Mouse (Mus musculus): Measurements from ENCODE around the gene Kifc5b.
"Not testable (repeated sequence)": the region's sequence is repeated elsewhere in the genome, so short reads cannot be mapped to it uniquely, and the experiment has no call there.

The Kifc5b gene

DNA sequence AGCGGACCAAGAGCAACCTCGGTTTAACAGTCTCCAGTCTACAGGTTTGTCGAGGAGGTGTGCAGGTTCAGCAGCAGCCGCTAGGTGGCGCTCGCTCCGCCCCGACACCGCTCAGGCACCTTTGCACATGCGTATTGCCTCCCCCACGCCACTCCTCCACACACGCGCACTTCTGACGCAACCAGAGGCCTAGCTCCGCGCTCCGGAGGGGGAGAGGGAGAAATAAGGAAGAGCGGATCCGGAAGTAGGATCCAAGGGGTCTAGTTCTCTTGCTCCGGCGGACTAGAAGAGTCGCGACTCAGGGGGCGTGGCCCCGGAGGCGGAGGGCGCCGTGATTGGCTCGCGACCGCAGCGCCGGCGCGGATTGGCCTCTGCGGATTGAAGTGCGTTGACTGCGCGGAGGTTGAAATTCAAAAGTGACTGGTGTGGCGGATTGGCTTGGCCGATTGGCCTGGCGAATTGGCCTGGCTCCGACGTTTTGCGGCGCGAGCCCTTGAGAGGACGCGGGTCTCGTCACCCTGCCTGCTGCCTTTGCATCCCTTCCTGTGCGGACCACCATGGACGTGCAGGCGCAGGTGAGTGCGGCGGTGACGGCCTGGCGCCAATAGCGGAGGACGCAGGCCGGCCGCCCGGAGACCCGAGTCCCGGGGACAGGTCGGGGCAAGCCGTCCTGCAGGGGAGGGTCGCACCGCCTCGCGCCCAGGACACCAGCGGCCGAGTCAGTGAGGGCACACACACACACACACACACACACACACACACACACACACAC is at the start of gene Kifc5b:
Gene Kifc5b (plus strand): TSS at position 381 of the 772 bp plus-strand sequence.
- DNase-seq, result peak; percentile 100

DNA sequence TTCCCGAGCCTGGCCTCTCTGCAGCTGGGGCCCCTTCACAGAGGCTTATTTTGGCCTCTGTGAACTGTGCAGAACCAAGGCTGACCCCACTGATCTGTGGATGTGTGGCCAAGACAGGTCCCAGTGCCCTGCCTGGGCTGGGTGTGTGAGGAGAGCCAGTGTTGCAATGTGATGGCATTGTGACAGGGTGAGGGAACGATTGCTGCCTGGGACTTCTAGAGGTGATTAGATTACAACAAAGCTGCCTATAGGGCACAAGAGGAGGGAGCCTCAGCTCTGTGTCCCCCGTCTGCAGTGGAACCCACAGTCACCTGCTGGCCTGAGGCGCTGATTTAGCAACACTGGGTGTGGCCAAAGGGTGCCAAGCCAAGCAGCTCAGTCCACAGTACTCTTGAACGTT is 48.1 kb upstream of the Kifc5b start:
- DNase-seq, result no peak

DNA sequence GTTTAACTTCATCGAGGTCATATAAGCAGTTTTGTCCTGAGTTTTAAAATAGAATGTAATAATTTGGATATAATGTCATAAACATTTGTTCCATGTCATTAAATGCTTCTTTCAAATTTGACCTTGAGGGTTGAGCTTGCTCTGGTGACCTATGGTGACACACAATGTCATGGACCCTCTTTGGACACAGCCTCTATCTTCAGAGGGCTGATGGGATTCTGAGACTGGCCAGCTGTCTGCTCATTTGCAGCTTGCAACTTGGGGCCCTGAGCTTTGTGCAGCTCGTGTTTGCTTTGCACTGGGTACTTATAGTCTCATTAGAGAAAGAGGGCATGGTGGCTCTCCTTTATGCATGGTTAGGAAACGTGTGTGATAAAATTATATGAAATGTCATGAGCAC is 44.0 kb upstream of the Kifc5b start:
- DNase-seq, result no peak

DNA sequence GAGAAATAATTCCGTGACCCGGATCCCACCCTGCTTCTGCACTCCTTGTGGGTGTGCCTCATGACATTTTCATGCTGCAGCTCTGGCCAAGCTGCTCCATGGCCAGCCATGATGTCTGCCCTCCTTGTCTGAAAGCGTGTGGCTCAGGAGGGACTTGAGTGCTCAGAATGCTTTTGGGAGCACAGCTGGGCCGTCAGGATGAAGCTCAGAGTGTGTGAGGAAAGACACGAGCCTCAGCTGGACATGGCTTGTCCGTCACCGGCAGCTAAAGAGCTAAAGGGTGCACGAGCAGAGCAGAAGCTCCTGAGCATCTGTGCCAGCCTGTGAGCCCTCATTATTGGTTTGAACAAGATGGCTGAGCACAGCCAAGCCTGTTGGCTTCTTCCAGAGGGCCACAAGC is 43.4 kb upstream of the Kifc5b start:
- DNase-seq, result no peak

DNA sequence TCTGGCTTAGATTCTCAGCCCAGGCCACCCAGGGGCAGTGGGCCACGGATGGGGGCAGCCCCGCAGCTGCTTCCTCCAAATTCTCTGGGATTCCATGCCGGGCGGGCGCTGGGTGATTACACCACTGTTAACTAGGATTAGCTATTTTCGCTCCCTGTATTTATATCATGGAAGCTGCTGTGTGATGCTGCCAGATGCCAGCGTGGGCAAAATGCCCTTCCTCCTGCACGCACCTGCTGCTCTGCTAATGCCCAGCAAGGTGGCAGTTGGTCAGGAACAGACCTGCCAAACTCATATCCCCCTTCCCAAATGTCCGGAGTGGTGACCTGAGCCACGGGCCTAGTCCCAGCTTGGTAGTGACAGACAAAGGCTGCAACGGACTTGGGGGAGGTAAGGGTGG is 42.3 kb upstream of the Kifc5b start:
- no peak for DNase-seq

DNA sequence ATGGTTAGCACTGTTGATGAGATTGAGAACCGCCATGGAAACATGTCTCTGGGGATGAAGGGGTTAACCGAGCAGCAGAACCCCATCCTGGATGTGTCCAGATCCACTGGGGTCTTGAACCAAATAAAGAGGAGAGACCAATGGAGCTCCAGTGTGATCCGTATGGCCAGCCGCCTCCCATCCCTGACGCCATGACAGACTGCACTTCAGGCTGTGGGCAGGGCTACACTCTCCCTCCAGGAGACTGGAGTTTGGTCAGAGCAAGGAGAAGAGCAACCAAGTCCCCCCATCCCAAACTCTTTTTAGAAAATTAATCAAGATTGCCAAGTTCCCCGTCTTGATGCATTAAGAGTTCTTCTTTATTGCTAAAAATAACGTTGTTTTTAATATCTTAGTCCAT is 39.0 kb upstream of the Kifc5b start:
- DNase-seq, result no peak

DNA sequence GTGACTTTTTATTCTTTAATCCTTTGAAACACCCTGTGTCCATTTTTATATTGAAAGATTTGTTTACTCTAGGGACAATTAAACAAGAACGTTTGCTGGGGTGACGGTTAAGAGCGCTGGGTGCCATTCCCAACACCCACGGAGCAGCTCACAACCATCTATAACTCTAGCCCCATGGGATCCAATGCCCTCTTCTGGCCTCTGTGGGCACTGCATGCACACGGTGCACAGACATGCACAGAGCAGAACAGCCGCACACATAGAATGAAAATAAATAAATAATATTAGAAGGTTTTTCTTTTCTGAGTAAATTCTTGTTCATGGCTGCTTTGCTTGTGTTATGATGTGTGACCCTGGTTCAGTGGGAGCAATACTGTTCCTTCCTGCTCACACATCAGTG is 37.7 kb upstream of the Kifc5b start:
- DNase-seq, result no peak

DNA sequence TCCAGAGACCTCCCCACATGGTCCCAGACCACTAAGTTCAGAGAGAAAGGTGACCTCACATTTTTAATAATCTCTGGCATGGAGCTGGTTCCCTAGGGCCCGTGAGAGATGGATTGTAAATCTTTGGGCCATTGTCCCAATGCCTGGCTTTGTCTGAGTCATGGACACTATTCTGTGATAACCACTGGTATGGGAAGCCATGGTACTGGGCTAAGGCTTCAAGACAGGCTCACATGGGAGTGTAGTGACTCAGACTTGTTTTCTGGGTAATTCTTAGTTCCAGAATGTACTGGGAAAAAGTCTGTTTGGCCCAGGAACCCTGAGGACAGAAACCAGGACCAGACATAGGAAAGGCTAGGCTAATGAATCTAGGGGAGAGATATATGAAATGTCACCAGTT is 34.2 kb upstream of the Kifc5b start:
- DNase-seq, result no peak

DNA sequence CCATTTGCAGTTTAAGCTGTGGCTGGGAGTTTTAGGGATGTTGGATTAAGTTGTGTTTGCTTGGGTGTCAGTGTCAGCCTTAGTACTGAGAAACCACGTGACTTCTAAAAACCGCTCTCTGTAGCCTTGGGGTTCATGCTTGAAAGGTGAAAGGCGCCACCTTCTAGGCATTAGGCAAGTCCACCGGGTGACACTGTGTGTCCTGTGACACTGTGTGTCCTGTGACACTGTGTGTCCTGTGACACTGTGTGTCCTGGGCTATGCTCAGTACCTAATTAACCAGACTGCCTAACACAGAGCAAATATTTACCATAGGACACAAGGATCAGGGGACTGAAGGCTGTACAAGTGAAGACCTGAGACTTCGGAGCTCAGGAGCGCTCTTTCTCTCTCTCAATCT is 33.3 kb upstream of the Kifc5b start:
- no peak for DNase-seq

DNA sequence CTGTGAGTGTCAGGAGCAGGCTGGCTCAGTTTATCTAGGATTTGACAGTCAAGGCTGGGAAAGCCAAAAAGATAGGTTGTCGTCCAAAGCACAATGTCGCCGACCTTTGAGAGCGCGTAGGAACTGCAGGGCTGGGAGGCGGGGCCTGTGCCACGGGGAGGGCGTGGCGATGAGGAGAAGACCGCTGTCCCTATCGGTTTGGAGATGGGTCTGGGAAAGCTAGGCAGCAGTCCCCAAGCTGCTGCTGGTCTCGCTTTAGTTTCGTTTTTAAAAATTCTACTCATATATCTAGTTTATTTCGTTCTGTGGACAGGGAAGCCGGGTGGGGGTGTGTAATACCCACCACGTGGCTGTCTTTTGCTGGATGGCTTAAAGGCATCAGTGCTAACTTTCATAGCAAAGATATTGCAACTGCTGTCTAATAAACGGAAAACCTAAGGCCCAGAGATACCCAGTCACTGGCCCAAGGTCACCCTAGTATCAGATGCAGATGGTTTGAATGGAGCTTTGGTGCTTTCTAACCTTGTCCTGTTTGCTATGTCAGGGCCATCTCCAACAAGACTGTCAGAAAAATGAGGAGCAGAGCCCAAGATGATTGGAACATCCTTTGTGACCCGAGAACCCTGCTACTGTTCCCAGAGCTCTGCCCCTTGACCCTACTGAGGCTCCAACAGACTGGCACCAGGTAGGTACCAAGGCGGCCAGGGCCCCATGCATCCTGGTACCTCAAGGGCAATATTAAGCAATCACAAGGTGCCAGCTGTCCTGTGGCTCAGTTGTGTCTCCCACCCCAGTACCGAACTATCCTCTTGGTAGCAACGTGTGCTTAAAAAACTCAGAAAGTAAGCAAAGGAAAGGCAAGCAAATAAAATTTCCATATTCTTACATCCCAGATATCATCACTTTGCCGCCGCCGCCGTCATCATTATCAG is 31.6 kb upstream of the Kifc5b start:
- peak; percentile 85 for DNase-seq

DNA sequence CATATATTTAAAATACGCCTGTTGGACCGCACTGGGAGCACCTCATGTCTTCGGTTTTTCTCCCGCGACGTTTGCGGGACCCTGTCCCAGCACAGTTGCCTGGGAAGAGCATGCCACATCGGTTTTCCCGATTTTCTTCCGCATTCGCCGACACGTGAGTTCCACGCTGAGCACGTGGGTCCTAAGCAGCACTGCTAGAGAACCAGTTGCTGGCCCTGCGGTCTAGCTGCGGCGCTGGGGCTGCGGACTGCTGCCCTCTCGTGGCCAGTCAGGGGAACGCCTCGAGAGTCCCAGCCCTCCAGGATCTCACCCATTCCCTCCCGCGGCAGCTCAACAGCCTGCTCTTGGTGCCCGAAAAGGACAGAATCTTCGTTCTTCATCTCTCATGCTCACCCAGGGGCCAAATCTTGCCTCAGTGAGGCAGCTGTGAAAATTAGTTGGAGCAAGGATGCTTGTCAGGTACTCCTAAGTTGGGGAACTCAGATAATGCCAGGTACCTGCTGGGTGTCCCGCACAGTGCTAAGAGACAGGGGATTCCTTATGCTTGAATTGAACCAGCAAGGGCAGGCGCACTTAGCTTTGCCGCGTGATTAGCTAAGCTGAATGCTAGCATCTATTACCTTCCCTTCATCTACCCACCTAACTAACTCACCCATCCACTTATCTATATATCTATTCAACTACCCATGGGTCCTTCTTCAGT is 30.7 kb upstream of the Kifc5b start:
- peak; percentile 86 for DNase-seq

DNA sequence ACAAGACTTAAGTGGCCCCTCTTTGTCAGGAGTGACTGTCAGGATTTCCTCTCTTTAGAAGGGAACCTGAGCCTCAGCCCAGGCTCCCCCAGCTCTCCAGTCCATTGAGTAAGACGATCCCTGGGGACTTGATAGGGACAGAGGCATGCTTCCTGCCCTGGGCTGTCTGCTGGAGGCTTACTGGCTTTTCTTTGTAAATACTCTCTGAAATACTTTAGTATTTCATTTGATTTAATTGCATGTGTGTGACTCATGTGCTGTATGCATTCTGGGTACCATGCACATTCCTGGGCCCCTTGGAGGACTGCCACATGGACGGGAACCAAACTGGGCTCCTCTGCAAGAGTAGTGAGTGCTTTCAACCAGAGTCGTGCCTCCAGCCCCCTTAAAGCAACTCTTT is 29.0 kb upstream of the Kifc5b start:
- DNase-seq, result no peak

DNA sequence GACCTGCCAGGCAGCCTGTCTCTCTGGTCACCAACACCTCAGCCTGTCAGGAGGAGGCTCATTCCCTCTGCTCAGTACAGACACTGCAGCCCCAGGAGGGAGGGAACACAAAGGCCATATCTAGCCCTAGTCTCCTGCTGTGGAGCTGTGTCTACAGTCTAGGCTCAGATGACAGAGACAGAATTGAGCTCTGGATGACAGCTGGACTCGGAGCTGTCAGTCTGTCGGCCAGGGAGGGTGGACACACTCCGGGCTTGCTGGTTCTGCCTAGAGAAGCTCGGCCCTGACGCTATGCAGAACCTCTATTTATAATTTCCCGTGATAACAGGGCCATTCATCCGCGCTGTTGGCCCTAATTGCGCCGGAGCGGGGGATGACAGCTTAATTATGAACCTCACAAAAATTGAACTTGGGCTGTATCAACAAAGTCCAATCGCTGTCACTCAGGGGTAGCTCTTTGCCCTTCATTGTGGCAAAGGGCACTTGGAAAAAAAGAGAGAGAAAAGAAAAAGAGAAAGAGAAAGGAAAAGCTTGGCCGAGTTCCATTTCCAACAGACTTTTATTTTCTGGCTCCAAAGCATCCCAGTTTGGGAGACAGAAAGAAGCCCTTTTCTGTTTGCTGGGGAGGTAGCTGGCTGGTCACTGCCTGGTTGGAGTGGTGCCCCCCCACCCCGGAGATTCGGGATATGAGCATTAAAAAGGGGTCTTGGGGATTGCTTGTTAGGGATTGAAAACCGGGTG is 24.1 kb upstream of the Kifc5b start:
- no peak for DNase-seq

DNA sequence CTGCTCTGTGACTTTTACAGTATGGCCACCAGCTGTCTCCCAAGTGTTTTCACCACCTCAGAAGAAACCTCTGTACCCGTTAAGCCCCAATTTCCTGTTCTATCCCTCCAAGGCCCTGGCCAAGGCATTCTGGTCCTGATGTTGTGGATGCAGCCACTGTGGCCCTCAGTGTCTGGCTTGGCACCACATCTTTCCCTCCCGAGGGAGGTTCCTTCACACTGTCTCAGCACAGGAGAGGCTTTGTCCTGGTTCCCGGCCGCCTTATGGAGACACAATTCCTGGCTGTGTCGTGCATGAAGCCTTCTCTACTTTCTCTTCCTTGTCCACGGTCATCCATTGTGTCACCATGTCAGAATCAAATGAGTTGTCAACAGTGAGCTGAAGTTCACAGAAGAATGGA is 23.4 kb upstream of the Kifc5b start:
- DNase-seq, result no peak

DNA sequence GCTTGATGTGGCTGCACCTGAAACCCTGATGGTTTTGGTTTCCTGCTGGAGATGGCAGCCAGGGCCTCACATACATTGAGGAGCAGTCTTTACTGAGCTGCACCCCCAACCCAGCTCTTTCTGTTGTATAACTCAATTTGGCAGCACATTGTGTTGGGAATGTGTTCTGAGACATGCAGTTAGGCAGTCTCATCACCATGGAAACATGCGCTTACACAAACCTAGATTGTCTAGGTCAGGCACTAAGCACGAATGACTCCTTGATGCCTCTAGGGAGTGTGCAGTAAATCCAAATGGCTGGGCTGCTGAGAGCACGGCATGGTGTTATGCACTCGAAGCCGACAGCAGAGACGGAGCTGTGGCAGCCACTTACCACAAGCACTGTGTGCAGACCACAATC is 22.5 kb upstream of the Kifc5b start:
- DNase-seq, result no peak

DNA sequence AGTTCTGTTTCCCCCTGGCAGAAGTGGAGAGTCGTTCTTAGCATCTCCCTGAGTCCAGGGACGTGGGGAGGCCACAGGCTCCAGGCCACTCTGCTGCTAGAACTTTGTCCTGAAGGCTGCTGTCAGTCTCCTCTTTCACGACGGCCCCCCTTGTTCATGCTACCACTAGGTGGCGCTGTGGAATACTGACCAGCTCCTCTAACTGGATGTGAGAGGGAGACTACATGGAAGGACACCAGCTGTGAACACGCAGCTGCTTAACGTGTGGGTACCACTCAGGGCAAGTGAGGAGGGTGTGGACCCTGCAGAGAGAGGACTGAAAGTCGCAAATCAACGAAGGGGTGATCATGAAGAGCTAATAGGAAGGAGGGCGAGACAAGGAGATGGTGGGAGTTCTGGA is 21.3 kb upstream of the Kifc5b start:
- peak; percentile 85 for DNase-seq

DNA sequence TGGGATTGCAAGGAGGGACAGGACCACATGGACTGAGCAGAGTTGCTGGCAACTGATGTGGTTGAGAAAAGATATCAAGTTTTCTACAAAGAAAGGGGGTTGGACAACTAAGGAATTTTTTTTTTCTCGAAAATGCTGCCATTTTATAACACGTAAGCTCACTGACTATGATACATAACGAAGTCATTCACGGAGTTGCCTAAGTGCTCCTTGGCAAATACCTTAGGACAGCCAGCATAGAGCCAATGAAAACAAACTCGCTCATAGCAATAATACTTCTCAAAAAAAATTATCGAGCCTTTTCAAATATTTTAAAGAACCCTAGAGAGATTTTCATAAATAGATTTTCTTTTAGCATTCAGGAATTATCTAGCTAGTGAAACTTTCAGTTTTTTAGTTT is 16.0 kb upstream of the Kifc5b start:
- DNase-seq, result no peak

DNA sequence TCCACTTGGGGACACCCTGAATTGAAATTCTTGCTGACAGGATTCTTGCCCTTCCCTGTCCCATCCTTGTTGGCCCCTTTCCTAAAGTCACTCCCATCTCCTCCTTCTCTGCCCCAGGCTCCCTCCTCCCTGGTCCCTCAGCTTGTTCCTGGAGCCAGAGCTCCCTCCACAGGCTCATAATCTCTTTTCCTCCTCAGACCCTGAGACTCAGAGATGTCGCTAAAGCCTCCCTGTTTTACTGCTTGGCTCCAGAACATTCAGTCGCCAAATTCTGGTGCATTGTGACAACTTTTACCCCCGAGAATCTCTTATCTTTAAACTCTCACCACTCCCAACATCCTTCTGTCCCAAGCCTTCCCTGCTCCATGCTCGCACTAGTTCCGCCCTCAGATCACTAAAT is 12.6 kb upstream of the Kifc5b start:
- no peak for DNase-seq

DNA sequence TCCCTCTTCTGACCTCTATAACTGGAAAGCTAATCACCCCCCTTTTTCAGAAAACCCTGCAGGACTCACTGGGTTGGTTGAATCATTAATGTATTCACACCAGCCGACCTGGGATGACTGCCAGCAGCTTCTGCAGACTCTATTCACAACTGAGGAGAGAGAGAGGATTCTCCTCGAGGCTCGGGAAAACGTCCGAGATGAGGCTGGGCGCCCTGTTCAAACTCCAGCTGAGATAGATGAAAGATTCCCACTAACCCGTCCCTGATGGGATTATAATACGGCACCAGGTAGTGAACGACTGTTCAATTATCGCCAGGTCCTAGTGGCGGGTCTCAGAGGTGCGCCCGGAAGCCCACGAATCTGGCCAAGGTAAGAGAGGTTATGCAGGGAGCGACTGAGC is 9.4 kb upstream of the Kifc5b start:
- DNase-seq, result not testable (repeated sequence)

DNA sequence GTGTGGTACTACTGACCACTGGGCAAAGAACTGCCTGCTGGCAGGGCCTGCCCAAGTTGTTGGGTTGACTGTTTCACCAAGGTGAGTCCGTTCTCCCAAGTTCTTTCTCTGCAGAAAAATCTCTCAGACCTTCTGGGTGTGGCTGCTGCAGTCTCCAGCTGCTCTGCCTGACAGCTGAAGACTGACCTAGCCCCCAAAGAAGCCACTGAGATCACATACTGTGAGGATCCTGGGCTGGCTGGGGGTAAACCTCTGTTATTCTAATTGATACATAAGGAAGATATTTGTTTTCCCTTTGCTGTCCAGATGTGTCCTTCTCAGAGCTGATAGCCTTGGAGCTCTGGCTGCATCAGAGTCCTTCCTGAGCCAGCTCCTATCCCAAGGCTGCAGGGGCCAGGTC is 1.6 kb upstream of the Kifc5b start:
- no peak for DNase-seq

DNA sequence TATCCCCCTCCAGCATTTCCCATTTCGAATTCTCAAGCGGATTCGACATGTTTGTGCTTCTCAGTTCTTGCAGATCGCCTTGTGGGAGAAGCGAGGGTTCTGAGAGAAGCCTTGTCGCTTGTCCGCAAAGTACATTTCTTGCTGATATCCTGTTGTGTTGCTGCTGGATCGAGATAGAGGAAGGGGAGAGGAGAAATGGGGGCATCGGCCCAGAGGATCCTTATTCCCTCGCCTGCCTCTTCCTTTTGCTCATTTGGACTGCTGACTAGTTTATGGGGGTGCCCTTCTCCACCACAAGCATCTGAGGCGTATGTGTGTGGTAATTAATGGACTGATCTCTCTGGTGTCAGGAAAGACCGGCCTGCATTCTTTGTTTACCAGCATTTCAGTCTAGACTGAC is 669 bp downstream of the Kifc5b start:
- DNase-seq, result not testable (repeated sequence)

DNA sequence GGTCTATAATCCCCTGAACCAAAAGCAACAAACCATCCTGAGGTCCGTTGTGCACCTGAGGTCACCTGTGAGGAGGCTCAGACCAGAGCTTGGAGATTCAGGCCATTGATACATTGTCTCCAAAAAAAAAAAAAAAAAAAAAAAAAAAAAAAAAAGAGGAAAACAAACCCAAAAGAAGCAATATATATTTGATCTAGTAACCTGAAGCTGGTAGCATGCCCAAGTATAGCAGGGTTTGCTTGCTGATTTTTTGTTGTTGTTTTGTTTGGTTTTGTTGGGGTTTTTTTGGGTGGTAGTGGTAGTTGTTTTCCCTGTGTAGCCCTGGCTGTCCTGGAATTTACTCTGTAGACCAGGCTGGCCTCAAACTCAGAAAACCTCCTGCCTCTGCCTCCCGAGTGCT is 1.5 kb downstream of the Kifc5b start:
- DNase-seq, result no peak

DNA sequence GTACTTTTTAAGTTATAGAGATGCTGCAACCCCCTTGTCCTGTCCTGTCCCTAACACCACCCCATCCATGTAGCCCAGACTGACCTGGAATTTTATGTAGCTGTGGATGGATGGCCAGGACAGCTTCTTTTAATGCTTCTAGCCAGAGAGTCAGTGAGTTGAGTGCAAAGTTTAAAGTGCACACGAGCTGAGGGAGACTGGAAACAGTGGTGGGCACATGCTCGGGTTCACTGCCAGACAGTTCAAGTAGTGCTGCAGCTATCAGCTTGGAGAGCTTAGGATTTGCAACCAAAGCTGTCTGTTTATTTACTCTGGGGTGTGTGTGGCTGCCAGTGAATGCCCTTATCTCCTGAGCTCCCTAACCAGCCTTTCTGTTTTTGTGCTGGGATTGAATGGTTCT is 2.6 kb downstream of the Kifc5b start:
- not testable (repeated sequence) for DNase-seq

Data from lung, postnatal 14 days (tissue).